Mouse (Mus musculus) heart, embryonic 12.5 days (tissue): ENCODE results near the gene Rfc4. TPM values are rescaled to one million over a fixed set of nuclear protein-coding genes. Genes with fewer than 3 reads are reported as not detected.

Source experiments
- ATAC-seq: fragments of 200-750 bp; cut with Nextera tagmentation; 2 replicates; pipeline ENCODE4 v1.8.0; 2017; ENCODE audit warnings: moderate TSS enrichment, moderate library complexity; ENCODE audit not compliant: insufficient number of reproducible peaks, low FRiP score
- H3K27ac ChIP-seq: fragments of 300-500 bp; sonication (generic); 2 replicates; pipeline ENCODE4 v1.5.1; 2016; ENCODE audit warnings: mild to moderate bottlenecking, moderate library complexity; ENCODE audit not compliant: poor library complexity, severe bottlenecking
- H3K27me3 ChIP-seq: fragments of 300-500 bp; sonication (generic); replicated peaks from 2 replicates; pipeline ENCODE4 v1.6.1; 2016; ENCODE audit warnings: mild to moderate bottlenecking, moderate library complexity
- H3K36me3 ChIP-seq: fragments of 300-500 bp; sonication (generic); 2 replicates; pipeline ENCODE4 v1.6.1; 2016; ENCODE audit warnings: mild to moderate bottlenecking, moderate library complexity
- H3K4me1 ChIP-seq: fragments of 300-500 bp; sonication (generic); replicated peaks from 2 replicates; pipeline ENCODE4 v1.6.1; 2016; ENCODE audit warnings: mild to moderate bottlenecking
- H3K4me2 ChIP-seq: fragments of 300-500 bp; sonication (generic); 2 replicates; pipeline ENCODE4 v1.6.1; 2016; ENCODE audit warnings: mild to moderate bottlenecking, moderate library complexity
- H3K4me3 ChIP-seq: fragments of 300-500 bp; sonication (generic); 2 replicates; pipeline ENCODE4 v1.5.1; 2016; ENCODE audit warnings: mild to moderate bottlenecking
- H3K9ac ChIP-seq: fragments of 300-500 bp; sonication (generic); 2 replicates; pipeline ENCODE4 v1.6.1; 2016; ENCODE audit warnings: mild to moderate bottlenecking, moderate library complexity
- H3K9me3 ChIP-seq: fragments of 300-500 bp; sonication (generic); replicated peaks from 2 replicates; pipeline ENCODE4 v1.6.1; 2016; ENCODE audit warnings: mild to moderate bottlenecking, moderate library complexity
- WGBS: fragments of 180-500 bp; shearing (Covaris S2); methylation state at CpG from one replicate; pipeline ENCODE4 v1.1.7; 2016; 5-methylcytosine and 5-hydroxymethylcytosine counted together
- polyA plus RNA-seq: library from polyadenylated mRNA; unstranded; fragments of >200 nt; fragmentation: Nextera tagmentation; extraction: Ambion mirVana; gene quantifications from 2 replicates; pipeline ENCODE4 v1.2.1, GENCODE M21; 2016

The Rfc4 gene
- polyA plus RNA-seq, 1 experiment from 2014 or later = 106 TPM

DNA sequence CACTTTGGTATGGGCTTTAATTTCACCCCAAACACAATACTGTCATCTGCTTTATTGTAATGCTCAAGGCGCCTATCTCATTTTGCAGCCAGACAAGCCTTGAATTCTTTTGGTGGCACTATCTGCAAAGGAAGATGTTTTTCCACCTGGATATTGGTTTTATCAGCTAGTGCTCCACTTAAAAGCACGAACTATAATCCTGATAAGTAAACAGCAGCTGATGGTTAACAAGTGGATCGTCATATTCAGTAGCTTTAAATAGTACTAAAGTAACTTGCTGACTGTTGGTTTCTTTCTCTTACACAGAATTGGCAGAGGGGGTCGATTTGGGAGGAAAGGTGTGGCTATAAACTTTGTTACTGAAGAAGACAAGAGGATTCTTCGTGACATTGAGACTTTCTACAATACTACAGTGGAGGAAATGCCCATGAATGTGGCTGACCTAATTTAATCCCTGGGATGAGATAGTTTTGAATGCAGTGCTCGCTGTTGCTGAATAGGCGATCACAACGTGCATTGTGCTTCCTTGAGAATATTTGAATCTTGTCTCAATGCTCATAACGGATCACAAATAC is 14.6 kb downstream of the Rfc4 start:
- peaks cover 19% of the 10 kb centered on the region for H3K4me1 ChIP-seq
- H3K27ac ChIP-seq = no peak overlapping the region
- no peak overlapping the region for H3K4me2 ChIP-seq
- no peak overlapping the region for H3K4me3 ChIP-seq
- H3K9me3 ChIP-seq = no peaks in the 10 kb centered on the region
- no peak for ATAC-seq
- H3K36me3 ChIP-seq = peaks cover 65% of the 10 kb centered on the region
- WGBS = 42% methylated on average over 9 of the region's 9 CpGs
- H3K27me3 ChIP-seq = no peaks in the 10 kb centered on the region
- H3K9ac ChIP-seq = no peak overlapping the region

DNA sequence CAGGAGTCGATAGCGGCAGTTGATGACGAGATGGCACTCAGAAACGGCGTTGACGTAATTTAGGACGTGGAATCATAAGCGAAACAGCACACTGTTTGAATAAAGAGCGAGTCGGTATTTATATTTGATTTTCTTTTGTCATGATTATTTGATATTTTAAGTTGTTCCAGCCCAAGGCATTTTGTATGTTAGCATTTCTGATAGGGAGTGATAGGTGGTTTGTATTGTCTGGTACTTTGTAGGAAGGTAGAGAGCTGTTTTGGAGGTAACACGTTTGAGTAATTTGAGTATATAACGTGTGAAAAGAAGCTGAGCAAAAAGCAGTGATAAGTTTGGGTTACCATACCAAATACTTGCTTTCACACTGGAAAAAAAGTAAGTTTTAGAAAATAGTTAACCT is 15.2 kb downstream of the Rfc4 start:
- Histone ChIP-seq H3K36me3 (peaks cover 62% of the 10 kb centered on the region), H3K4me1 (peaks cover 19% of the 10 kb centered on the region), H3K9me3 (no peaks in the 10 kb centered on the region), H3K4me2 (no peak overlapping the region), H3K27me3 (no peaks in the 10 kb centered on the region), H3K4me3 (no peak overlapping the region), H3K27ac (no peak overlapping the region), H3K9ac (no peak overlapping the region)
- ATAC-seq = no peak
- WGBS = 83% methylated on average over 12 of the region's 12 CpGs

GRCm38 (mm10) chr16:23109350-23110280 is 17.9 kb downstream of the Rfc4 start:
- Histone ChIP-seq H3K9me3 (no peaks in the 10 kb centered on the region), H3K36me3 (peaks cover 56% of the 10 kb centered on the region), H3K4me3 (peak overlapping the region; percentile 99), H3K9ac (peak overlapping the region; percentile 100), H3K27ac (peak overlapping the region; percentile 48), H3K27me3 (no peaks in the 10 kb centered on the region), H3K4me2 (peak overlapping the region; percentile 96), H3K4me1 (peaks cover 19% of the 10 kb centered on the region)
- ATAC-seq = no peak
- WGBS = 60% methylated on average over 5 of the region's 5 CpGs

- peaks cover 49% of the 10 kb centered on the region for H3K36me3 ChIP-seq
- H3K27me3 ChIP-seq = no peaks in the 10 kb centered on the region
- no peak for ATAC-seq
- peak overlapping the region; percentile 96 for H3K4me2 ChIP-seq
- peaks cover 19% of the 10 kb centered on the region for H3K4me1 ChIP-seq
- 4% methylated on average over 5 of the region's 5 CpGs for WGBS
- peak overlapping the region; percentile 100 for H3K9ac ChIP-seq
- no peaks in the 10 kb centered on the region for H3K9me3 ChIP-seq
- H3K27ac ChIP-seq = peak overlapping the region; percentile 48
- peak overlapping the region; percentile 99 for H3K4me3 ChIP-seq
Observed at GRCm38 (mm10) chr16:23108943-23109342, 18.6 kb downstream of the Rfc4 start.

DNA sequence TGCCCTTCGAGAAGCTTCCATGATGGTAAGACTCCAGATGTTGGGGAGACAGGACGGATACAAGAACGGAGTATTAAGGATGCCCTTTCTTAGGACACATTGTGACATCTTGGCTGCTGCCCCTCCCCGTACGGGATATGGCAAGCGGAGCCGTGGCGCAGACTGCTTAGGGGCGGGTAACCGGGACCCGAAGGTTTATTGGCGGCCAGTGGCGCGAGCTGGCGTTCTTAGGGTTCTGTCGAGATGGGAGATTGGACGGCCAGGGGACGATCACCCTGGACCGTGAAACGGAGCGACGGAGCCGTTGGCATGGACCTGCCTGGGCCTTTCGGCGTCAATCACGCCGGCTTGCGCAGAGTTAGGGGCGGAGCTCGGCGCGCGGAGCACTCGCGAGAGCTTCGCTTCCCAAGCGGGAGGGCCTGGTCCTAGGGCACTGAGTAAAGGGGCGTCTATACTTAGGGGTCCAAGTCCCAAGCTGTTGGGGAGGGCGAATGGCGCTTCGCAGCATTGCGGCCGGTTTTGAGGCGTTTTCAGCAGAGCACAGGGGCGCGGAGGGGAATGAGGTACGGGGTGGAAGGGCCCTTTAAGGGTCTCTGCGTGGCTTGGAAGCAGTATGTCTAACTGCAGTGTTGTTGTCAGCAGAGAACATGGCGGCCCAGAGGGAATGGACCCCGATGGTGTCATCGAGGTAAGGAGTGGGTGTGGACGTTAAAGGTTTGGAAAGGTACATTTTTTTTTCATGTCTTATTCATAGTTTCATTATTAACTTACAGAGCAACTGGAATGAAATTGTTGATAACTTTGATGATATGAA is 19.4 kb downstream of the Rfc4 start:
- peak overlapping the region; percentile 99 for H3K4me3 ChIP-seq
- H3K27me3 ChIP-seq = no peaks in the 10 kb centered on the region
- peaks cover 46% of the 10 kb centered on the region for H3K36me3 ChIP-seq
- peaks cover 19% of the 10 kb centered on the region for H3K4me1 ChIP-seq
- no peaks in the 10 kb centered on the region for H3K9me3 ChIP-seq
- H3K4me2 ChIP-seq = peak overlapping the region; percentile 96
- peak; percentile 90 for ATAC-seq
- peak overlapping the region; percentile 99 for H3K27ac ChIP-seq
- peak overlapping the region; percentile 100 for H3K9ac ChIP-seq
- WGBS = under 1% methylated on average over 52 of the region's 52 CpGs

GRCm38 (mm10) chr16:23107231-23107942 is 20.1 kb downstream of the Rfc4 start, which contains the start of gene Eif4a2:
TSS of gene Eif4a2 (plus strand) at chr16:23107444.
- no peaks in the 10 kb centered on the region for H3K9me3 ChIP-seq
- H3K9ac ChIP-seq = peak within 1 kb of the TSS; percentile 100
- H3K4me3 ChIP-seq = peak within 1 kb of the TSS; percentile 99
- peak within 1 kb of the TSS; percentile 99 for H3K27ac ChIP-seq
- peaks cover 16% of the 10 kb centered on the region for H3K4me1 ChIP-seq
- under 1% methylated on average over 71 of the region's 71 CpGs for WGBS
- peak; percentile 90 for ATAC-seq
- H3K4me2 ChIP-seq = peak within 1 kb of the TSS; percentile 96
- H3K27me3 ChIP-seq = no peaks in the 10 kb centered on the region
- H3K36me3 ChIP-seq = peaks cover 38% of the 10 kb centered on the region

GRCm38 (mm10) chr16:23106121-23106520 is 21.4 kb downstream of the Rfc4 start:
- Histone ChIP-seq H3K36me3 (peaks cover 26% of the 10 kb centered on the region), H3K9ac (no peak overlapping the region), H3K4me1 (peaks cover 10% of the 10 kb centered on the region), H3K27ac (no peak overlapping the region), H3K4me3 (no peak overlapping the region), H3K27me3 (no peaks in the 10 kb centered on the region), H3K4me2 (no peak overlapping the region), H3K9me3 (no peaks in the 10 kb centered on the region)
- 74% methylated on average over 7 of the region's 7 CpGs for WGBS
- no peak for ATAC-seq

DNA sequence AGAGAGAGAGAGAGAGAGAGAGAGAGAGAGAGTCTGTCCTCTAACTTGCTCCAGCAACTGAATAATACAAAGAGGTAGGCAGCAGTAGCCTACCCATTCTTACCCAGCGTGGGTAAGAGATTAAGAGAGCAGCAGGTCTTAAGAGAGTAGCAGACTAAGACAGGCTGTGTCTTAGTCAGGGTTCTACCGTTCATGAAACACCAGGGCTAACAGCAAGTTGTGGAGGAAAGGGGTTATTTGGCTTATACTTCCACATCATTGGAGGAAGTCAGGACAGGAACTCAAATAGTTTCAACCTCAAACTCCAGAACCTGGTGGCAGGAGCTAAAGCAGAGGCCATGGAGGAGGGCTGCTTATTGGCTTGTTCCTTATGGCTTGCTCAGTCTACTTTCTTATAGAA is 23.7 kb downstream of the Rfc4 start:
- Histone ChIP-seq H3K36me3 (peaks cover 5% of the 10 kb centered on the region), H3K27ac (no peak overlapping the region), H3K4me3 (no peak overlapping the region), H3K4me1 (peaks cover 18% of the 10 kb centered on the region), H3K9ac (no peak overlapping the region), H3K9me3 (no peaks in the 10 kb centered on the region), H3K4me2 (no peak overlapping the region), H3K27me3 (no peaks in the 10 kb centered on the region)
- no peak for ATAC-seq
- 68% methylated on average over 2 of the region's 2 CpGs for WGBS

DNA sequence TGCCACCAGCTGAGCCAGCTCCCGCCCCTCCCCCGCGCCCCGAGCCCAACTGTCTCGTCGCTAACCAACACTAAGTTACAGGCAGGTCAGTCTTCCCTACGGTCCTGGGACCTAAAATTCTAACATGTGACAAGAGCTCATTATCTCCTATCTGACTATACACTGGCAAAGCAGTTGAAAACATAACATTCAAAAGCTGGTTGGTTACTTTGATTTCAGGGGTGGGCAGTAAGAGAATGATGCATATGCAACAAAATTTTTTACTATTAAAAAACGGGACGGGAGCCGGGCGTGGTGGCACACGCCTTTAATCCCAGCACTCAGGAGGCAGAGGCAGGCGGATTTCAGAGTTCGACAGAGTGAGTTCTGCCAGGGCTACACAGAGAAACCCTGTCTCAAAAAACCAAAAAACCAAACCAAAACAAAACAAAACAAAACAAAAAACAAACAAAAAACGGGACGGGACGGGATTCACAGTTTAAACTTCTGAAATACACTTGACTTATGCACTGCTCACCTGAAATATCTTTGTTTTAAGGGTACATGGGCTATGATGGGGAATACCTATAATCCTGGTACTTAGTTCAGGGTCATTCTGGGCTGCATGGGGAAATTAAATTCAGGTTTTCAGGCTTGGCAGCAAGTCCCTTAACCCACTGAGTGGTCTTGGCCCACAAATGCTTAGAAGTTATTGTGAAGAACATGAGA is 24.3 kb downstream of the Rfc4 start:
- no peak for ATAC-seq
- H3K36me3 ChIP-seq = peaks cover under 1% of the 10 kb centered on the region; the same call in 1 of the 2 replicates
- WGBS = 31% methylated on average over 17 of the region's 17 CpGs
- H3K4me1 ChIP-seq = peaks cover 18% of the 10 kb centered on the region
- peak overlapping the region; percentile 55 for H3K4me3 ChIP-seq
- H3K27ac ChIP-seq = peak overlapping the region; percentile 58
- H3K4me2 ChIP-seq = peak overlapping the region; percentile 73
- no peaks in the 10 kb centered on the region for H3K9me3 ChIP-seq
- H3K27me3 ChIP-seq = no peaks in the 10 kb centered on the region
- peak overlapping the region; percentile 78 for H3K9ac ChIP-seq
